Mouse (Mus musculus) liver (tissue): ENCODE data around the gene Clpx.

Source experiments
- DNase-seq: peaks from one replicate; pipeline ENCODE4 v3.0.0-alpha.2; 2020; ENCODE audit warnings: mixed read lengths

The Clpx gene

DNA sequence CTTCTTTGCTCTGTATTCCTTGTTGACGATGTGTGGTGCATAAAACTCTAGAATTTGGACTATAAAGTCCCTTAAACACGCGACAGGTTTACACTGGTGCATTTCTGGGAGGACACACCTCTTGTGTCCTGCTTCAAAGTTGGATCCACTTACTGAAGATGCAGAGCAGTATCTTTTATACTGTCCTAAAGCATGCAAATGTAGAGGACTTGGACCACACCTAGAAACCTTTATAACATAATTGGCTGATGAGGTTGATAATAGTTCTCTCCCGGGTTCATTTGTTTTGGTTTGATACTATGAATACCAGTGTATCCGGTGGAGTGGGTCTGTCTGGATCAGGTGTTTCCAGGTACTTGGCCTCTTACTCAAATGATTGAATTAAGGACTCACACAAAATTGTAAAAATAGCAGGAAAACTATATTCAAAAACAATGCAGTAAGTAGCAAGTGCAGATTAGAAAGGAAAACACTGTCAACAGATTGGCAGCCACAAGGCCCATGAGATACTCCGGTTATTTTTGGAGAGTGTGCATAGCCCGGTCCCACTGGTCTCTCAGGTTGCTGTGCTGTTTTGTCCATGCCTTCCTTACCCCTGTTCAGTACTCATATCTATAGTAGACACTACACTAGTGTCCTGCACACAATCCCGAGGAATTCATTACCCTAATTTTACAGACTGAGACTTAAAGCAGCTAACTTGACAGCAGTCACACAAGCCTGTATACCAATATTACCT, 53.2 kb downstream of the Clpx start:
- no peak for DNase-seq

GRCm38 (mm10) chr9:65353251-65353650, 59.2 kb downstream of the Clpx start:
- no peak for DNase-seq

GRCm38 (mm10) chr9:65356561-65356960, 62.5 kb downstream of the Clpx start:
- no peak for DNase-seq

DNA sequence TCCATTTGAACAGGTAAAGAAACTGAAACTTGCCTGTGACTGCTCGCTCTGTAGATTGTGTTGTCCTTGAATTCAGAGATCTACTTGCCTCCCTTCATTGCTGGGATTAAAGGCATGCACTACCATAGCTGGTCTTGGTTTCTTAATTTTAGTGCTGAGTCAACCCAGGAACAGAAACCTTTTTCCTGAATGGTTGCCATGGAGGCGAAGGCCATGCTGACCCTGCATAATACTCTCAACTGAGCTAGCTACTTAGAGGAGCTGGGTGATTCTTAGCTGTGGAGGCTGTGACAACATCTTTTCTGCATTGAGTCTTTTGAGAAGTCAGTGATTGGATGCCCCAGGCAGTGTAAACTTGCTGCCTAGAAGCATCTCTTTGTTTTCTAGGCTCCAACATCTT, 62.9 kb downstream of the Clpx start:
- DNase-seq = no peak

GRCm38 (mm10) chr9:65358956-65359480, 65.0 kb downstream of the Clpx start:
- peak; percentile 46 for DNase-seq

DNA sequence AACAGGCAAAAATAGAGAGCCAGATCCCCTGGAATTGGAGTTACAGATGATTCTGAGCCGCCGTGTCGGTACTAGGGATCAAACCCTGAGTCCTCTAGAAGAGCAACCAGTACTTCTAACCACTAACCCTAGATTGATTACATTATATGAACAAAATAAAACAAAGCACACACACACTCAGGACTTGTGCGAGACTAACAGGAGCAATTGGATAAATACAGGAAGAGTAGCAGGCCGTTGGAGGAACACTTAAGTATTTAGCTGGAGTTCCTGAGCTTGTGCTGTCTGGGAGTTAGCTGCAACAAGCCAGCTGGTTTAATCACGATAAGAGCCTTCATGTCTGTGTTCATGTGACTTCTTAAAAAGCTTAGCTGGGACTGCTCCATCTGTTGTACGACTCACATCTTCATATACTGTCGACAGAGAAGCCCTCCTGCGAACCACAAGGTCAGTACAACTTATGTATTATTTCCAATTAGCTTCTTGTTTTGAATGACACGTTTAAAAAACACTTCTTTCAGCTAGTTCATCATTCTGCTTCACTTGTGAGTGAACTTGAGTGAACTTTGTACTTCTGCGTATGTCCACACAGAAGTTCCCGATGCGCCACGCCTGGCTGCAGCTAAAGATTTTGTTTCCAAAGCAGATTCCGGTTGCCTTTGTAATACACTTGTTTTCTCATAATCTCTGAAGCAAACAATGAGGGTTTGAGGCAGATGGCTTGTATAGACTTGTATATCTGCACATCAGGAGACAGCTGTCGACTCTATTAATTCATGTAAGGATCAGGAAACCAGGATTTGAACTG, 66.8 kb downstream of the Clpx start, which contains the start of gene Ubap1l:
Gene Ubap1l, plus strand, starts transcription at position 401 of the 808 bp plus-strand sequence.
- DNase-seq = no peak

- DNase-seq = no peak
Observed at GRCm38 (mm10) chr9:65363684-65364083, 69.6 kb downstream of the Clpx start.

- no peak for DNase-seq
Observed at GRCm38 (mm10) chr9:65365721-65366120, 71.7 kb downstream of the Clpx start.

GRCm38 (mm10) chr9:65371756-65372155, 77.7 kb downstream of the Clpx start:
- DNase-seq = no peak

GRCm38 (mm10) chr9:65372449-65372848, 78.4 kb downstream of the Clpx start:
- DNase-seq = peak; percentile 31

- no peak for DNase-seq
Observed at GRCm38 (mm10) chr9:65374468-65375162, 80.6 kb downstream of the Clpx start.

DNA sequence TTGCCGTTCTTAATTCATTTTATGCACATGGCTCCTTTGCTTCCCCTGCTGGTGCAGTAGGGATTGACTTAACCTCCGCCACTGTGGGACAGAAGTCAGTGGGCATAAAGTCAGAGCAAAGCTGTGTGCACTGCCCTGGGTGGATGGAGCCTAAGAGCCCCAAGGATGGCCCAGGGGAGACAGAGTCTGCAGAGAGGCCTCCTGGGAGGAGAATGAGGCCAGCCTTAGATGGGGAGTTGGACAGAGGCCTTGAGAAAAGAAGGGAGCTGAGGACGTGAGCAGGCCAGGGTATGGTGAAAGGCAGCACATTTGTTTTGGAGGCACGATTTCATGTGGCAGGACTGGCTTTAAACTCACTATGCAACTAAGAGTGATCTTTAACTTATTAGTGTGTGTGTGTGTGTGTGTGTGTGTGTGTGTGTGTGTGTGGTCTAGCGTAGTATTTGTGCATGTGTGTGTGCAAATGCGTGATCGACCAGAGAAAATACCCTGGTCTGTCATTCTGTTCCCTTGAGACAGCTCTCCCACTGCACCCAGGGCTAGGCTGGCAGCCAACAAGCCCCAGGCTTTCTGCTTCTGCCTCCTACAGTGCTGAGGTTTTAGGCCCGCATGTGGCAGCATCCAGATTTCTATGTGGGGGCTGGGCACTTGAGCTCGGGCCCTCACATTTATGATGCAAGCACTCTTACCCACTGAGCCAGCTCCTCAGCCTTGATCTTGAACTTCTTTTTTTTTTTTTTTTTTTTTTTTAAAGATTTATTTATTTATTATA, 81.3 kb downstream of the Clpx start:
- DNase-seq = no peak
